Comparison of ENCODE assay signal across 9 mouse cellular contexts in genomic region chr2:122351156-122351930, GRCm38 (mm10). TPM values are rescaled to one million over a fixed set of nuclear protein-coding genes. Genes with fewer than 3 reads are reported as not detected.
A peak's percentile ranks its signal among the peaks of the same experiment; 100 is the strongest.
DNase-seq lines count a peak whose midpoint lies in the region; ATAC-seq and TF ChIP-seq lines count a peak whose summit lies in the region.
"Had no signal": no experiment of that assay in that cellular context is flagged by ENCODE, and none has a peak within 500 bp of the region (broad histone marks: within the 10 kb centered on the region; RNA-seq: fewer than 3 reads in every experiment).

No protein-coding gene starts in this region.

- TF ChIP-seq CTCF in kidney, adult 2 months (conservative IDR thresholded peaks at IDR 0.05; ENCODE audit: insufficient read depth, insufficient read length, low read depth, low read length), result no peak

- H3K27ac ChIP-seq in lung, embryonic 16.5 days (ENCODE audit: low read length), result peak overlapping the region; percentile 53
- H3K27ac ChIP-seq in forebrain, embryonic 11.5 days (ENCODE audit: low read depth, low read length), result peak overlapping the region; percentile 78
- peak overlapping the region; percentile 65; the same call in 1 of the 2 replicates for H3K27ac ChIP-seq in limb, embryonic 13.5 days
- peak overlapping the region; percentile 67 for H3K27ac ChIP-seq in stomach, embryonic 16.5 days (ENCODE audit: low read length)
- H3K27ac ChIP-seq in kidney, adult 2 months (ENCODE audit: insufficient read depth, low read depth, low read length), result no peak overlapping the region; the same call in 1 of the 2 replicates

- no peaks in the 10 kb centered on the region; the same call in 1 of the 2 replicates for H3K36me3 ChIP-seq in lung, embryonic 16.5 days (ENCODE audit: control insufficient read depth, insufficient read depth, low read length)
- H3K36me3 ChIP-seq in forebrain, embryonic 11.5 days (ENCODE audit: control insufficient read depth, insufficient read depth, low read length), result no peaks in the 10 kb centered on the region
- H3K36me3 ChIP-seq in limb, embryonic 13.5 days, result peaks cover 33% of the 10 kb centered on the region
- no peaks in the 10 kb centered on the region for H3K36me3 ChIP-seq in stomach, embryonic 16.5 days (ENCODE audit: control insufficient read depth, insufficient read depth, low read length)
- H3K36me3 ChIP-seq in kidney, adult 2 months (ENCODE audit: control insufficient read depth, insufficient read depth, low read length), result no peaks in the 10 kb centered on the region

- H3K4me1 ChIP-seq in lung, embryonic 16.5 days (replicated peaks; ENCODE audit: control insufficient read depth, insufficient read depth, low read length), result peaks cover 16% of the 10 kb centered on the region
- H3K4me1 ChIP-seq in forebrain, embryonic 11.5 days (replicated peaks; ENCODE audit: control insufficient read depth, insufficient read depth, low read length), result peaks cover 30% of the 10 kb centered on the region
- peaks cover 31% of the 10 kb centered on the region for H3K4me1 ChIP-seq in limb, embryonic 13.5 days
- H3K4me1 ChIP-seq in stomach, embryonic 16.5 days (ENCODE audit: control insufficient read depth, insufficient read depth, low read length), result peaks cover 19% of the 10 kb centered on the region
- peaks cover 15% of the 10 kb centered on the region for H3K4me1 ChIP-seq in kidney, adult 2 months (ENCODE audit: control insufficient read depth, insufficient read depth, low read length)

- no peak overlapping the region for H3K4me3 ChIP-seq in lung, embryonic 16.5 days (ENCODE audit: low read length)
- no peak overlapping the region for H3K4me3 ChIP-seq in forebrain, embryonic 11.5 days (ENCODE audit: low read depth, low read length)
- no peak overlapping the region for H3K4me3 ChIP-seq in limb, embryonic 13.5 days
- H3K4me3 ChIP-seq in stomach, embryonic 16.5 days (replicated peaks; ENCODE audit: low read length), result no peak overlapping the region
- H3K4me3 ChIP-seq in kidney, adult 2 months (ENCODE audit: insufficient read depth, low read depth, low read length), result no peak overlapping the region
- H3K4me3 ChIP-seq: myocyte had no signal

- TF ChIP-seq POLR2A in kidney, adult 2 months (IDR thresholded peaks at IDR 0.05; ENCODE audit: low read depth, low read length), result no peak

- no peak for ATAC-seq in lung, embryonic 16.5 days (ENCODE audit: low read depth)
- 0 out of 2 replicates have a peak, but pooled peaks have one; percentile 1 for ATAC-seq in forebrain, embryonic 11.5 days (replicated peaks; ENCODE audit: low FRiP score)
- no peak for ATAC-seq in limb, embryonic 13.5 days (ENCODE audit: low FRiP score, low read depth)
- no peak for ATAC-seq in stomach, embryonic 16.5 days (ENCODE audit: insufficient read depth, low FRiP score)

- no peak for DNase-seq in lung, postnatal 36 days
- no peak for DNase-seq in forebrain, embryonic 11.5 days (ENCODE audit: low spot score)
- no peak for DNase-seq in kidney, adult 2 months
- no peak for DNase-seq in adrenal gland, postnatal 14 days
- DNase-seq in gastrocnemius, adult 18-20 months (ENCODE audit: low spot score), result no peak

- no peak overlapping the region for H3K4me2 ChIP-seq in lung, embryonic 16.5 days (ENCODE audit: low read depth, low read length)
- H3K4me2 ChIP-seq in forebrain, embryonic 11.5 days (ENCODE audit: low read depth, low read length, severe bottlenecking), result no peak overlapping the region
- no peak overlapping the region for H3K4me2 ChIP-seq in limb, embryonic 13.5 days (replicated peaks)
- H3K4me2 ChIP-seq in stomach, embryonic 16.5 days (ENCODE audit: low read depth, low read length), result no peak overlapping the region

- peak overlapping the region; percentile 8; the same call in 1 of the 2 replicates for H3K9ac ChIP-seq in lung, embryonic 16.5 days (ENCODE audit: low read length)
- 0 out of 2 replicates have a peak overlapping the region, but pooled peaks have one; percentile 9 for H3K9ac ChIP-seq in forebrain, embryonic 11.5 days (ENCODE audit: low read length)
- no peak overlapping the region for H3K9ac ChIP-seq in limb, embryonic 13.5 days
- H3K9ac ChIP-seq in stomach, embryonic 16.5 days (ENCODE audit: low read length), result no peak overlapping the region

- H3K9me3 ChIP-seq in lung, embryonic 16.5 days (ENCODE audit: control insufficient read depth, low read length), result no peaks in the 10 kb centered on the region
- H3K9me3 ChIP-seq in forebrain, embryonic 11.5 days (ENCODE audit: control insufficient read depth, low read length), result no peaks in the 10 kb centered on the region
- H3K9me3 ChIP-seq in limb, embryonic 13.5 days, result no peaks in the 10 kb centered on the region
- no peaks in the 10 kb centered on the region for H3K9me3 ChIP-seq in stomach, embryonic 16.5 days (replicated peaks; ENCODE audit: control insufficient read depth, low read length)

- 57% methylated on average over 5 of the region's 5 CpGs for WGBS in lung, embryonic 16.5 days
- 61% methylated on average over 5 of the region's 5 CpGs for WGBS in forebrain, embryonic 11.5 days
- 64% methylated on average over 5 of the region's 5 CpGs for WGBS in limb, embryonic 13.5 days
- WGBS in stomach, embryonic 16.5 days, result 67% methylated on average over 5 of the region's 5 CpGs
- 72% methylated on average over 5 of the region's 5 CpGs for WGBS in kidney, adult 2 months

- no peaks in the 10 kb centered on the region for H3K27me3 ChIP-seq in lung, embryonic 16.5 days (ENCODE audit: control insufficient read depth, insufficient read depth, low read depth, low read length)
- H3K27me3 ChIP-seq in forebrain, embryonic 11.5 days (ENCODE audit: control insufficient read depth, insufficient read depth, low read length), result no peaks in the 10 kb centered on the region
- H3K27me3 ChIP-seq in limb, embryonic 13.5 days, result no peaks in the 10 kb centered on the region
- H3K27me3 ChIP-seq in stomach, embryonic 16.5 days (ENCODE audit: control insufficient read depth, insufficient read depth, low read length), result no peaks in the 10 kb centered on the region
- H3K27me3 ChIP-seq in kidney, adult 2 months (replicated peaks; ENCODE audit: control insufficient read depth, insufficient read depth, low read length), result no peaks in the 10 kb centered on the region

RNA-seq across cellular contexts. Expression of gene Shf, which starts 17.6 kb away (rescaled TPM):
- 2.5 and 2.9 TPM in 2 replicates for polyA plus RNA-seq in lung, embryonic 16.5 days (2015; fragmentation: Nextera tagmentation; extraction: Ambion mirVana)
- 5.2 and 6.9 TPM in 2 replicates for polyA plus RNA-seq in forebrain, embryonic 11.5 days (2014; fragmentation: Nextera tagmentation; extraction: Ambion mirVana)
- polyA plus RNA-seq in limb, embryonic 13.5 days (2015; fragmentation: Nextera tagmentation; extraction: Ambion mirVana), result 4.2 and 6.0 TPM in 2 replicates
- polyA plus RNA-seq in stomach, embryonic 16.5 days (2015; fragmentation: Nextera tagmentation; extraction: Ambion mirVana), result 1.1 and 2.5 TPM in 2 replicates
- 14.7 and 16.2 TPM in 2 replicates for polyA plus RNA-seq in kidney, adult 2 months (2012; rRNA removed)
- 11.7 and 14.6 TPM in 2 replicates for total RNA-seq in adrenal gland, postnatal 14 days (2021)
- 1 to 10 TPM; 1.7 to 1.9 TPM for total RNA-seq in gastrocnemius, adult 18-20 months (2021)

RNA-seq across cellular contexts. Expression of gene Duox1, which starts 35.9 kb away (rescaled TPM):
- polyA plus RNA-seq in lung, embryonic 16.5 days (2015; fragmentation: Nextera tagmentation; extraction: Ambion mirVana), result 0.03 and 0.16 TPM in 2 replicates
- 0.05 TPM in 1 of 2 replicates, not detected in the other for polyA plus RNA-seq in forebrain, embryonic 11.5 days (2014; fragmentation: Nextera tagmentation; extraction: Ambion mirVana)
- polyA plus RNA-seq in limb, embryonic 13.5 days (2015; fragmentation: Nextera tagmentation; extraction: Ambion mirVana), result 0.74 and 0.87 TPM in 2 replicates
- 2.7 and 4.3 TPM in 2 replicates for polyA plus RNA-seq in stomach, embryonic 16.5 days (2015; fragmentation: Nextera tagmentation; extraction: Ambion mirVana)
- polyA plus RNA-seq in kidney, adult 2 months (2012; rRNA removed), result 0.20 and 0.31 TPM in 2 replicates
- total RNA-seq in adrenal gland, postnatal 14 days (2021), result 0.08 TPM in 1 of 2 replicates, not detected in the other
- under 1 TPM; 0.50 to 0.83 TPM for total RNA-seq in gastrocnemius, adult 18-20 months (2021)

RNA-seq across cellular contexts. Expression of gene Duoxa1, which starts 37.8 kb away (rescaled TPM):
- 0.30 and 0.51 TPM in 2 replicates for polyA plus RNA-seq in lung, embryonic 16.5 days (2015; fragmentation: Nextera tagmentation; extraction: Ambion mirVana)
- not detected in 2 replicates for polyA plus RNA-seq in forebrain, embryonic 11.5 days (2014; fragmentation: Nextera tagmentation; extraction: Ambion mirVana)
- 1.7 and 3.5 TPM in 2 replicates for polyA plus RNA-seq in limb, embryonic 13.5 days (2015; fragmentation: Nextera tagmentation; extraction: Ambion mirVana)
- 11.4 and 17.4 TPM in 2 replicates for polyA plus RNA-seq in stomach, embryonic 16.5 days (2015; fragmentation: Nextera tagmentation; extraction: Ambion mirVana)
- polyA plus RNA-seq in kidney, adult 2 months (2012; rRNA removed), result 0.28 and 0.35 TPM in 2 replicates
- total RNA-seq in adrenal gland, postnatal 14 days (2021), result 0.41 TPM in 1 of 2 replicates, not detected in the other
- 1 to 10 TPM in 1 of 2 experiments, under 1 TPM in 1; 0.25 to 1.2 TPM for total RNA-seq in gastrocnemius, adult 18-20 months (2021)

RNA-seq across cellular contexts. Expression of gene Duoxa2, which starts 52.6 kb away (rescaled TPM):
- polyA plus RNA-seq in lung, embryonic 16.5 days (2015; fragmentation: Nextera tagmentation; extraction: Ambion mirVana), result not detected in 2 replicates
- not detected in 2 replicates for polyA plus RNA-seq in forebrain, embryonic 11.5 days (2014; fragmentation: Nextera tagmentation; extraction: Ambion mirVana)
- 0.20 and 0.26 TPM in 2 replicates for polyA plus RNA-seq in limb, embryonic 13.5 days (2015; fragmentation: Nextera tagmentation; extraction: Ambion mirVana)
- polyA plus RNA-seq in stomach, embryonic 16.5 days (2015; fragmentation: Nextera tagmentation; extraction: Ambion mirVana), result 3.4 and 6.1 TPM in 2 replicates
- polyA plus RNA-seq in kidney, adult 2 months (2012; rRNA removed), result 0.20 TPM in 1 of 2 replicates, not detected in the other
- total RNA-seq in adrenal gland, postnatal 14 days (2021), result not detected in 2 replicates
- not detected for total RNA-seq in gastrocnemius, adult 18-20 months (2021)
- polyA plus RNA-seq: myocyte had no signal

RNA-seq across cellular contexts. Expression of gene Duox2, which starts 53.1 kb away (rescaled TPM):
- polyA plus RNA-seq in lung, embryonic 16.5 days (2015; fragmentation: Nextera tagmentation; extraction: Ambion mirVana), result not detected in 2 replicates
- polyA plus RNA-seq in forebrain, embryonic 11.5 days (2014; fragmentation: Nextera tagmentation; extraction: Ambion mirVana), result not detected in 2 replicates
- polyA plus RNA-seq in limb, embryonic 13.5 days (2015; fragmentation: Nextera tagmentation; extraction: Ambion mirVana), result 0.03 and 0.08 TPM in 2 replicates
- 1.6 and 2.6 TPM in 2 replicates for polyA plus RNA-seq in stomach, embryonic 16.5 days (2015; fragmentation: Nextera tagmentation; extraction: Ambion mirVana)
- 0.05 and 0.17 TPM in 2 replicates for polyA plus RNA-seq in kidney, adult 2 months (2012; rRNA removed)
- total RNA-seq in adrenal gland, postnatal 14 days (2021), result 0.07 and 0.11 TPM in 2 replicates
- total RNA-seq in gastrocnemius, adult 18-20 months (2021), result under 1 TPM; 0.07 to 0.09 TPM

Comparison
In these comparisons a context has a peak if more than half of its experiments do, and no peak if none do; other contexts are left out.
1. H3K9ac ChIP-seq: peak in lung, embryonic 16.5 days (single experiment) and forebrain, embryonic 11.5 days (single experiment); none in limb, embryonic 13.5 days (single experiment) and stomach, embryonic 16.5 days (single experiment).